Mouse (Mus musculus): ENCODE results near the gene Edaradd. TPM values are rescaled to one million over a fixed set of nuclear protein-coding genes. Genes with fewer than 3 reads are reported as not detected.

Gene Edaradd
- total and polyA plus RNA-seq, 3 experiments: 0.04 TPM; not detected in 2

GRCm38 (mm10) chr13:12540119-12540518, 19.9 kb upstream of the Edaradd start:
- H3K36me3 ChIP-seq (ENCODE audit: control insufficient read depth in 1 of 2, insufficient read depth in 2 of 2, low read length in 2 of 2): no peaks in the 10 kb centered on the region
- H3K4me1 ChIP-seq (ENCODE audit: control insufficient read depth in 1 of 2, insufficient read depth in 2 of 2, low read length in 2 of 2): no peaks in the 10 kb centered on the region
- no peak overlapping the region for H3K9ac ChIP-seq (ENCODE audit: control insufficient read depth, low read depth, low read length, poor library complexity, severe bottlenecking)
- H3K9me3 ChIP-seq (replicated peaks; ENCODE audit: insufficient read depth, low read length): no peaks in the 10 kb centered on the region
- H3K27me3 ChIP-seq (ENCODE audit: control insufficient read depth in 1 of 2, insufficient read depth in 2 of 2, low read length in 2 of 2): peaks cover 2 to 4% of the 10 kb centered on the region in 2 experiments; a peak in 3 of 4 replicates
- no peak overlapping the region for H3K27ac ChIP-seq (ENCODE audit: control insufficient read depth, low read depth, low read length)
- no peak overlapping the region for H3K4me3 ChIP-seq (ENCODE audit: control insufficient read depth in 1 of 2, insufficient read depth in 1 of 2, low read depth in 2 of 2, low read length in 2 of 2)
- no peak for DNase-seq (ENCODE audit: low read depth, low spot score)
- no peaks in the 10 kb centered on the region for H3K79me2 ChIP-seq (ENCODE audit: control insufficient read depth, insufficient read depth, low read length, poor library complexity)
- no peak for TF ChIP-seq ZKSCAN1 (IDR thresholded peaks at IDR 0.05; ENCODE audit: low read depth, low read length)

- no peaks in the 10 kb centered on the region for H3K4me1 ChIP-seq (ENCODE audit: control insufficient read depth in 1 of 2, insufficient read depth in 2 of 2, low read length in 2 of 2)
- no peak overlapping the region for H3K9ac ChIP-seq (ENCODE audit: control insufficient read depth, low read depth, low read length, poor library complexity, severe bottlenecking)
- no peak overlapping the region for H3K27ac ChIP-seq (ENCODE audit: control insufficient read depth, low read depth, low read length)
- no peaks in the 10 kb centered on the region for H3K9me3 ChIP-seq (replicated peaks; ENCODE audit: insufficient read depth, low read length)
- no peak for TF ChIP-seq MAFK (IDR thresholded peaks at IDR 0.05; ENCODE audit: borderline replicate concordance, low read depth, low read length)
- no peak for TF ChIP-seq POLR2A (IDR thresholded peaks at IDR 0.05; ENCODE audit: control insufficient read depth in 1 of 2, insufficient read depth in 1 of 2, low read depth in 1 of 2, low read length in 2 of 2, poor library complexity in 1 of 2)
- no peak for TF ChIP-seq KAT2A (conservative IDR thresholded peaks at IDR 0.05; ENCODE audit: low read depth, low read length)
- no peak for TF ChIP-seq MXI1 (IDR thresholded peaks at IDR 0.05; ENCODE audit: low read depth, low read length)
- TF ChIP-seq UBTF (IDR thresholded peaks at IDR 0.05; ENCODE audit: borderline replicate concordance, insufficient read depth, low read depth, low read length): no peak
- no peak for TF ChIP-seq USF2 (IDR thresholded peaks at IDR 0.05; ENCODE audit: borderline replicate concordance in 1 of 2, insufficient read depth in 1 of 2, low read depth in 1 of 2, low read length in 2 of 2)
- no peak for TF ChIP-seq MYB (IDR thresholded peaks at IDR 0.05; ENCODE audit: low read depth, low read length)
- TF ChIP-seq MEF2A (IDR thresholded peaks at IDR 0.05; ENCODE audit: extremely low read depth, insufficient replicate concordance, low read depth, low read length, poor library complexity, severe bottlenecking): no peak
- TF ChIP-seq RCOR1 (IDR thresholded peaks at IDR 0.05; ENCODE audit: low read depth, low read length): no peak
- no peak for TF ChIP-seq POLR2AphosphoS5 (IDR thresholded peaks at IDR 0.05; ENCODE audit: borderline replicate concordance, low read depth, low read length)
- no peak for TF ChIP-seq SIN3A (IDR thresholded peaks at IDR 0.05; ENCODE audit: low read length)
- TF ChIP-seq HCFC1 (IDR thresholded peaks at IDR 0.05; ENCODE audit: low read depth, low read length): no peak
- TF ChIP-seq CTCF (IDR thresholded peaks at IDR 0.05 in 2 of 3, conservative IDR thresholded peaks at IDR 0.05 in 1 of 3; ENCODE audit: control insufficient read depth in 1 of 3, insufficient read depth in 1 of 3, low read depth in 2 of 3, low read length in 3 of 3, poor library complexity in 1 of 3, severe bottlenecking in 1 of 3): no peak
- no peak for TF ChIP-seq JUND (IDR thresholded peaks at IDR 0.05; ENCODE audit: low read depth, low read length)
- H3K36me3 ChIP-seq (ENCODE audit: control insufficient read depth in 1 of 2, insufficient read depth in 2 of 2, low read length in 2 of 2): no peaks in the 10 kb centered on the region
- no peak overlapping the region for H3K4me3 ChIP-seq (ENCODE audit: control insufficient read depth in 1 of 2, insufficient read depth in 1 of 2, low read depth in 2 of 2, low read length in 2 of 2)
- peaks cover 2 to 4% of the 10 kb centered on the region in 2 experiments; a peak in 3 of 4 replicates for H3K27me3 ChIP-seq (ENCODE audit: control insufficient read depth in 1 of 2, insufficient read depth in 2 of 2, low read length in 2 of 2)
- DNase-seq (ENCODE audit: low read depth, low spot score): no peak
- no peaks in the 10 kb centered on the region for H3K79me2 ChIP-seq (ENCODE audit: control insufficient read depth, insufficient read depth, low read length, poor library complexity)
Observed at GRCm38 (mm10) chr13:12539716-12540115, 19.5 kb upstream of the Edaradd start.

Data from MEL (cell line).